Mouse (Mus musculus) brain, embryonic 14.5 days (tissue): ENCODE results near the gene Cfap77.
"Not testable (repeated sequence)": the region's sequence is repeated elsewhere in the genome, so short reads cannot be mapped to it uniquely, and the experiment has no call there.

Experiments
- CTCF ChIP-seq: fragments of 200-500 bp; IDR thresholded peaks from 2 replicates; pipeline ENCODE4 v1.5.1; 2012; ENCODE audit warnings: inconsistent platforms, mild to moderate bottlenecking, moderate library complexity, borderline replicate concordance; ENCODE audit not compliant: insufficient read depth, insufficient read length; ENCODE audit errors: extremely low read depth
- POLR2A ChIP-seq: fragments of 200-500 bp; IDR thresholded peaks from 2 replicates; pipeline ENCODE4 v1.6.1; 2012; ENCODE audit warnings: mild to moderate bottlenecking, inconsistent platforms, borderline replicate concordance; ENCODE audit not compliant: poor library complexity, insufficient read depth, insufficient read length, severe bottlenecking; ENCODE audit errors: extremely low read depth

- TF ChIP-seq CTCF, POLR2A: not testable (repeated sequence)
Observed at GRCm38 (mm10) chr2:29089276-29089675, 34.4 kb upstream of the Cfap77 start.
